Mouse (Mus musculus) kidney, adult 10 weeks (tissue): ENCODE results near the gene Ranbp6. TPM values are rescaled to one million over a fixed set of nuclear protein-coding genes. Genes with fewer than 3 reads are reported as not detected.

Experiments
- polyA plus RNA-seq: library from polyadenylated mRNA; stranded (reverse); fragments of 350-450 nt; fragmentation: Illumina TruSeq; extraction: RNeasy Lipid Tissue Mini Kit (QIAGEN cat#74804); gene quantifications from one replicate; pipeline ENCODE4 v1.2.3, GENCODE M21; 2014; ENCODE audit warnings: low read depth, low replicate concordance

Gene Ranbp6
- polyA plus RNA-seq = 30.6 TPM

DNA sequence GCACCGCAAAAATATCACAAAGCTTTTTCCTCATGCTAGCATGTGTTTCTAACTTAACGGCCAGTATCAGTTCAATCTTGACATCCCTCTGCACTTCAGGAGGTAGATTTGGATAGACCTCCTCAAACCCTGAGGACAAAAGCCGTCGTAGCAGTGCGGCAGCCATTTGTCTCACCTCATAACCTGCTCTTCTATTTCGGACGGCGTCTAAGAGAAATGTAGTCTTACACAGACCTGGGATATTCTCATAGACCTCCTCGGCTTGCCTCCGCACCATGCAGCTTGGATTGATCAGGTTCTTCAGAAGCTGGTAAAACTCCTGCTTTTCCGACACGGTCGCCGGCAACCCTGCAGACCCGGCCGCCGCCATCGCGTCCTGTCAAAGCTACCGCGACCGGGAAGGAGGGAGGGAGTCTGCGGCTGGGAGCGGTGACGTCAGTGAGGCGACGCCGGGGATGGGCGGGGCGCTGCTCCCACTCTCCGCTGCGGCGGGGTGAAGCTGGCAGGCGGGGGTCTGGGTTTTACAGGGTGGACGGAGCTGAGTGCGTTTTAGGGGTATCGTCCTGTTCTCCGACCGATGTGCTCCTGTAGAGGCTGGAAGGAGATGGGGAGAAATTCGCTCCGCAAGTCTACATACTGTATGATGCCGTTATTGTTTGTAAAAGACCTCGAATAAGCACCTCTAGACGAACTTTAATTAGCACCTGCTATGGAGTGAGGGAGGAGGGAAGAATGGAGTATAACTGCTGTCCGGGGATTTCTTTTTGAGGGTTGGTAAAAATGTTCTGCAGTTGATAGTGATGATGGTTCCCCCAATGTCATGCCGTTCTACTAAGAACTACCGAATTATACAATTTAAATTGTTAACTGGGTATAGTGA lies at the start of gene Ranbp6:
Gene Ranbp6 (minus strand): TSS at position 394 of the 880 bp plus-strand sequence.

DNA sequence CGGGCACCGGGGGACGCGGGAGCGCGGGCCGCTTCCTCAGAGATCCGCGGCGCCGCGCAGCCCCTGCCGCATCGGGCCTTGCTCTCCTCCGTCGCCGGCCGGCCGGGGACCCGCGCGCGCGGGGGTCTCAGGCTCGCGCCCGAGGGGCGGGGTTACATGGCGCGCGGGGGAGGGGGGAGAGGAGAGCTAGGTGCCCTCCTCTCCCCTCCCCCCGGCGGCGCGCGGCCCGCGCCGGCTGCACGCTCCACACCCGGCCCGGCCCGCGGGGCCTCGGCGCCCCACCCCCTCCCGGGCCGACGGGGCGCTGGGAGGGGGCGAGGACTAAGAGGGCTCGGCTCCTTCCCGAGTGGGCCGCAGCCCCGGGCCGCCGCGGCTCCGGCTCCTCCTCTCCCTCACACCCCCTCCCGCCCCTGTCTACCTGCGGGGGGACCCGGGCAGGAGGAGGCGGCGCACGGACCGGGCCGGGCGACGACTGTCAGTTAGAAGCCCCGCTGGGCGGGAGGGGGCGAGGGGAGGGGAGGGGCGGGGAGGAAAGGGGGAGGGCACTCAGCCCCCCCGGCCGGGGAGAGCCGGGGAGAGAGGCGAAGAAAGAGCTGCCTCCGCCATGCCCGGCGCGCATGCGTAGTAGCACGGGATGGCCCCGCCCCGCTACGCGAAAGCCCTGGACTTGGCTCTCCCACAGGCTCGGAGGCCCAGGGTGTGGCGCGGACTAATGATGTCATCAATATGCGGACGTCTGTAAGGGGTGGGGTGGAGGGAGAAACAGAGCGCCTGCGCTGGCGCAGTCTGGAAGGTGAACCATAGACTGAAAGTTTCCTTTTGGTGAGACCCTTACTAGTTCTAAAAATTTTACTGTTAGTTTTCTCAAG lies 6.6 kb downstream of the Ranbp6 start, which contains the start of gene 9930021J03Rik:
Gene 9930021J03Rik (minus strand): TSS at position 73 of the 869 bp plus-strand sequence.

Other genes with a start within 250 kb of the Ranbp6 start
- gene Ermp1, start 164.6 kb downstream of the Ranbp6 start, polyA plus RNA-seq = 104 TPM
- gene Mlana, start 115.2 kb downstream of the Ranbp6 start, polyA plus RNA-seq = not detected
- 44.1 TPM for gene 9930021J03Rik, start 7.0 kb downstream of the Ranbp6 start, polyA plus RNA-seq
- 24.2 TPM for gene Il33, start 112.1 kb upstream of the Ranbp6 start, polyA plus RNA-seq
- not detected for gene Trpd52l3, start 190.8 kb upstream of the Ranbp6 start, polyA plus RNA-seq
- 59.4 TPM for gene Uhrf2, start 217.5 kb upstream of the Ranbp6 start, polyA plus RNA-seq